Mouse (Mus musculus): ENCODE measurements at regions not wholly inside any gene's neighbourhood (a gene's known extent, or its start where the extent isn't known, plus 50 kb on each side); places are given as distances from the start of the nearest gene placed in this dataset.

- DNase-seq: no peak
These were observed 55.7 kb upstream of the Frmd6 start for GRCm38 (mm10) chr12:70769538-70770176.

DNA sequence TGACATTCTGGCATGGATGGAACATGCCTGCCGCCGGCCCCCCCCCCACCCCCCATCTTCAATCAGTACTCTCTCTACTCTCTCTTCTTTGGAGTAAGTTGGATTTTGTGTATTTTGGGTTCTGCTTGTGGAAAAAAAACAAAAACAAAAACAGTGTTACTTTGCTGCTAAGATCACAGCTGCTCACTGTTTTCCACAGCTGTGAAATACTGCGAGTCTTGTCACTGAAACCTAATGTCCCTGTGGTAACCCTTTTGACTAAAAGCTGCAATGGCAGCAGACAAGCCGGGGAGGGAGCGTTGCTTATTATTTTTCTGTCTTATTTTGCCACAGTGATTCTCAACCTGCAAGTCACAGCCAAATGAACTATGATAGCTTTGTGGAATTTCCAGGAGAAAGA lies 51.3 kb upstream of the Frmd6 start:
- no peak for DNase-seq

DNA sequence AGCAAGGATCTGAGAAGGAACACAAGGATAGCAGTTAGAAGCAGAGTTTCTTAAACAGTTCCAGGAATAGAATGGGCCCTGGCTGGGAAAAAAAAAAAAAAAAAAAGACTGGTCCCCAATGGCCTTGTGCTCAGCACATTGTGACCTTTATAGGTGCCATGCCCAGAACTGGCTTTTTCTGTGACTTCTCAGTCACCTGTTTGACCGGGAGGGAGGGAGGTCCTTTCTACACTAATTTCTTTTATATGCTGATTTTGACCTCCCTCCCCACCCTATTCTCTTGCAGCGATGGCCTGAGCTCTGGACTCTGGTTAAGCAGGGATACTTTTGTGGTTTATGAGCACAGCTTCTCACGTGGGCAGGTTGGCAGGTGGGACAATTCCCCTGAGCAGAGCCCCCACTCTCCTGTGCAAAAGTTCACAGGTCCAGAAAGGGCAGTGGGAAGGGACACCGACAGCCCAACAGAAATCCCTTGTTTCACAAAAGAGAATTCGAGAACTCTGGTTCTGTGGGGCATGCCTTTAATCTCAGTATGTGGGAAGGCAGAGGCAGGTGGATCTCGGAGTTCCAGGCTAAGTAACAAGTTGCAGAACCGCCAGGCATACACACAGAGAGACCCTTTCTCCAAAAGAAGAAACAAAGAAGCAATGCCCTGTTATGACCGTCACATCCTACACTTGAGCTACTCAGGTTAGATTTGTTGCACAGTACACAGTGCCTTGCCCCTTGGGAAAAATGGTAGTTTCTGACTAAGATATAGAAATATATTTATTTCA lies 50.3 kb upstream of the Frmd6 start:
- no peak for DNase-seq

All from lung, postnatal 36 days (tissue).